Mouse (Mus musculus): ENCODE data around the gene Ptpn14.

Gene Ptpn14

DNA sequence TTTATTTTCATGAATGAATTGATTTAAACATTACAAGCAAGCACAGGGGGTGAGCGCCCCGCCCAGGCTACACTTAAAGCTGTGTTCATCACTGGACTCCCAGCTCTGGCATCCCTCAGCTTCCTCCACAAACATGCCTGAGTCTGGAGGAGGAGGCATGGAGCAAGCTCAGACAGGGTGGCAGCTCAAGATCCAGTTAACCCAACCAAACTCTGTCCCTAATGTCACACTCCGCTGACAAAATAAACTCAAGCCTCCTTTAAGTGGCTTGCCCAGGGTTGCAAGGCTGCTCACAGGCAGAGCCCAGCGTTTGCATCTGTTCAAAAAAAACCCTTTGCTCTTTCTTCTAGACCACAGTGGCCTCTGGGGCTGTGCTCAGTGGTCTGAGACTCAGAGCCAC is 1.9 kb upstream of the Ptpn14 start:
- DNase-seq = no peak

DNA sequence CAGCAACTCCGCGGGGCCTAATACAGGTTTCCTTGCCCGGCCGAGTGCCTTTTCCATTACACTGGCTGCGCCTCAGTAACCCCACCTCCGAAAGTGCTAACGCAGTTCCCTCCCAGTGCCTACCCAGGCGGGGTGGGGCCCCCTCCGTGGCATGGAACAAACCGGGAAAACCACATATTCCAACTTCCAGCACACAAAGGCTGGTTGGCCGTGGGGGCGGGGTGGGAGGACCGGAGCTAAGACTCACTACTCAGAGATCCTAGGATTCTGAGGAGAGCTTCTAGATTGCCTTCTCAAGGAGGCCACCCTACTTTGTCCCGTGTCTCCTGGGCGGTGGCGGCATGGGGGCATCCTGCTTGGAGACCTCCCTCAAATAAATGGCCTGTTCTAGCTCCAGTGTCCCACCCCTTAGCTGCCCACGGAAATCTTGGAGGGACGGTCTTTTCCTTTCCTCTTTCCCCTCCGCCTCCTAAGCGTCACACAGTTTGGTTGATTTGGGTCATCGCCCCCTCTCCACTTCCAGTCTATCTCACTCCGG is 653 bp upstream of the Ptpn14 start:
- DNase-seq = peak; percentile 83

DNA sequence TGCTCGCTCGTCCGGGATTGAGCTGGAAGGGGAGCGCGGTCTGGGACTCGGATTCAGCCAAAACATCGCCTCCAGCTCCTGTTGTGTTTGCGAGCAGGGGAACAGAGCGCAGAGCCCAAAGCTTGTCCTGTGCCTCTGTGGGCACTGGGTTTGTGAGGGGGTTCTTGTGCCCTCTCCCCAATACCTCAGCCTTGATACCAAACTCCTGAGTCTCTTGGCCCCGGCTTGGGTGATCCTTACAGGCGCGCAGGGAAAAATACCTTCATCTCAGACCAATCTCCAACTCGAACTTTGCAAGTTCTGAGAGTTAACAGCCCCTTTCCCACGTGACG is 682 bp downstream of the Ptpn14 start:
- DNase-seq = no peak

DNA sequence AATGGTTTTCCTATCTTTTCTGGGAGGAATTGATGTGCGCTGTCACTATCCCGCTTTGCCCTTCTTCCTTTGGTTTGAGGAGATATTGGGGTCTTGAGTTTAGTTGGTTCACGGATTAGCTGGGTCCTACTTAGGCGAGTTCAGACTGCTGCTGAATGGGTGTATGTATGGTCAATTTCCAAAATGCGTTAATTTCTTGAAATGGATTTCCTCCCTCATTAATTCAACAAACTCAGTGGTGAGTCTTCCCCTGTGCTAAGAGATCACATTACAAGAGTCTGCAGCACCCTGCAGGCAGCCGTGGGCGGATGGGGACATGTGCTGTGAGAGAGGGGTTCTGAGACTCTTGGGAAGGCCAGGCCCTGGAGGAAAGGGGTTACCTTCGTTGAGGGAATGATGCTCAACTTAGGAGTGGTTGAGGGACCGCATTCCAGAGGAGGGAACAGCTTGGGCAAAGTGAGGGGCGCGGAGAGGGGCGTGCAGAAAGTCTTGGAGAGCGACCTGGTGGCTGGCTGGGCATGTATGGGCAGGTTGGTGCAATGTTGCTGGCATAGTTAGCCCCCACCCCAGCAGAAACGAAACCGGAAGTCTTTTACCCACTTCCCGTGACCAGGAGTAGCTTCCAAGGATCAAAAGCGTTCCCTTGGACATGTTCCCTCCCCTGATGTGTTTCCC is 1.2 kb downstream of the Ptpn14 start:
- DNase-seq = no peak

DNA sequence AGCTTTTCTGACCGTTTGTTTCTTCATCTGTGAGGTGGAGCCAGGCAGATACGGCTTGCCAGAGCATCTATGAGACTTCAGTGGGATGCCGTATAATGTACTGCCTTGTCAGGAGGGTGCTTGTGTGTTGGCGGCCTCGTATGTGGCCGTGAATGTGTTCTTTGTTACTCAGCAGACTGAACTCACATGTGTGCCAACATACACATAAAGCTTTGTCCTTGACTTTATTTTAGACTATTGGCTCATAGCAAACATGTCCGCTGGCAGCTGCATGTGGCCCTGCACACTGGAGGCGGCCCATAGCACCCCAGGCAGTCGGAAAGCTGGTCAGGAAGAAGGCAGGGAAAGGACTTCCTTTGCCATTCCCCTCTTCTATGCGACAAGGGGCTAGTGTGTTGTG is 3.6 kb downstream of the Ptpn14 start:
- no peak for DNase-seq

DNA sequence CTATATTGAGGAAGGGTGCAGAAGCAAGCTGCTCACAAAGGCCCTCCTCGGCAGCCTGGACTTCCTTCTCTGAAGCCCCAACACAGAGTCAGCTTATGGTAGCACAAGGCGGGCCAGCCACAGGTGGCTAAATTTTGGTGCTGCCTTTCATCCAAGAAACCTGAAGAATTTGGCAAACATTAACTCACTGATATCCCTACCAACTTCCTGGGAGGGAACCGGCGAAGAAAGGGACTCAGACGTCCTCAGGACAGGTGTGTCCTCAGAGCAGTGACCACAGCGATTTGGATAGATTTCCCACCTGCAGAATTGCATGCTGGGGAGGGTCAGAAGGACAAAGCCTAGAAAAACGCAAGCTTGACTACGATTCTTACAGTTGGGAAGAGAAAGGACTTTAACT is 4.1 kb downstream of the Ptpn14 start:
- DNase-seq = no peak

DNA sequence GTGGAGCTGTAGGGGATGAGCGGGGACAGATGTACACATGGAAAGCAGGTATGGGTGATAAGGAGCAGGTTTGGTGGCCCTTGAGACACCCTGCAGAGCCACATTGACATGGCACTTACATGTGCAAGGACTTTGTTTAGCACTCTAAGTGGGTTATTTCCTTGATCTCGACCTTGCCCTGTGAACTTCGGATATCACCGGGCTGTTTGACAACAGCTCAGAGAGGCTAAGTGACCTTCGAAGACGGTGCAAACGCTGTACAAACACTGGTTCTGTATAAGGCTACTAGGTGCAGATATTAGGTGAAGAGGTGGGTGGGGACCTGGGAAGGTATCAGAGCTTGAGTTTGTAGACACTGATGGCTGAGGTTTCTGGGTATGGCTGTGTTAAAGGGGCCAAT is 12.0 kb downstream of the Ptpn14 start:
- no peak for DNase-seq

DNA sequence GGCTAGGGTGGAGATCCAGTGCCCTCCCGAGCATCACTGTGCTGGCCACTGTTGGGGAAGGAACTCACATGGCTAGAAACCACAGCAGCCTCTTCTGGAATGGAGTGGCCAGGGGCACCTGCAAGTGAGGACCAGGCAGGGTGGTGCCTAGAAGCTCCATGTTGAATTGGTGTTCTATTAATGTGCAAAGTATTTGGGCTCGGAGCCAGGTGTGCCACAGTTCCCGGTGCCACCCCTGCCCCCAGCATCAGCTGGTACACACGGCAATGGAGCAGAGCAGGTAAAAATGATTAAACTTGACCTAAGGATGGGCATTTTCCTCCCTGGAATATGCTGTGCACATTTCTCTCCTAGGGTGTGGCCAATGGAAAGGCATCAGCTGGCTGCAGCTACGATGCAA is 14.0 kb downstream of the Ptpn14 start:
- DNase-seq = no peak

DNA sequence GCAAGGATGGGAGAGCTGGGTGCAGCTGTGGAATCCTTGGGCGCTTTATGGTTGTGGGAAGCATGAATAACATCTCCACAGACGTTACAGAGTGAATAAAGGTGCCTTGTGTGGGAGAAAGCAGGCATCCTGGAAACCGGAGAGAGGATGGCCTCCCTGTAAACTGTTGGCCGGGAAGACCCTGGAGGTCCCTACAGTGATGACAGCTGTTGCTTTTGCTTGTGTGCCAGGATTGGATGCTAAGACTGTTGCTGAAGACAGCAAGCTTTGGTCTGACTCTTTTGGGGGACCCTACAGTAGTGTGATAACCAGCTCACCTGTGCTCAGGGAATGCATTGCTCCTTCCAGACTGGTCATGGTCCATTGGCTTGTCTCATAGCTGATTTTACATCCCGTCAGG is 15.1 kb downstream of the Ptpn14 start:
- DNase-seq = no peak

DNA sequence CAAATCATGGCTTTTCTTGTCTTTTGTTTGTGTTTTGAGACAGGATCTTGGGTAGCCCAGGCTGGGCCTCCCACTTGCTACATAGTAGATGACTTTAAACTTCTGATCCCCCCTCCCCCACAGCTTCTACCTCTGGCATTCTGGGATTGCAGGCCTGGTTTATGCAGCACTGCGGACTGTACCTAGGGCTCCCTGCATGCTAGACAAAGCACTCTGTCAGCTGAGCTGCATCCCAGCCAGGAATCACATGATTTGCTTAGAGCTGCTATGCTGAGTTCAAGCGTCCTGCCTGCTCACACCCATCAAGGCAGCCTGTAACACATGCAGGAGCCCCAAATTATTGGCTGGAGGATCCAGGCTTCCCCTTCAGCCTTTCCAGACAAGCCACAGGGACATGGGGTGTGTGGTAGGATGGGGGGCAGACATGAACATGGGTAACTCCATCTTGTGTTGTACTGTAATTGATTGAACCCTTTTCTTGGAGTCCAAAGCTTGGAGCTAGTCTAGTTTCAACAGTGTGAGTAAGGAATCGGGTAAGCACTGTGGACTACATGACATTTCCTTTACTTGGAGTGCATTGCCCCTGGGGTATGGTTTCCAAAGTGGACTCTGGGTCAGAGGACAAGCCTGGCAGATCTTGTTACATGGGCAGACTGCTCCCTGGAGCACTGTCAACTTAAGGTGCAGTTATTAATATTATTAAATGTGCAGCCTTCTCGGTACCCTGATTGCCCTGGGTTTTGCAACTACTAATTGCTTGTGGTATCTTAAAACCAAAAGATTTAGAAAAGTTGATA is 17.0 kb downstream of the Ptpn14 start:
- no peak for DNase-seq

DNA sequence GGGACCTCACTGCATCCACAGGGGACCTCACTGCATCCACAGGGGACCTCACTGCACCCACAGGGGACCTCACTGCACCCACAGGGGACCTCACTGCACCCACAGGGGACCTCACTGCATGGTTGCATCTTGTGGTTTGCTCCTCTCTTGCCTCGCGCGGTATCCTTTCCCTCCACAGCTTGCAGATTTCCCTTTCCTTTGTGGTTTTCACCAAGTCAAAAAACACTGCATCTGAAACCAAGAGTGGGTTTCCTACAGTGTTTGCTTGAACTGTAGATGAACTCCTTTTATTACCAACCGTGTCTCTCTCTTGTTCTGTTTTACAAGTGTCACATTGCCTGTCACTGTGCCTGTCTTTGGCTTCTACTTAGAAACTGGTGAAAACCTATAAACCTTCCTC is 18.5 kb downstream of the Ptpn14 start:
- no peak for DNase-seq

DNA sequence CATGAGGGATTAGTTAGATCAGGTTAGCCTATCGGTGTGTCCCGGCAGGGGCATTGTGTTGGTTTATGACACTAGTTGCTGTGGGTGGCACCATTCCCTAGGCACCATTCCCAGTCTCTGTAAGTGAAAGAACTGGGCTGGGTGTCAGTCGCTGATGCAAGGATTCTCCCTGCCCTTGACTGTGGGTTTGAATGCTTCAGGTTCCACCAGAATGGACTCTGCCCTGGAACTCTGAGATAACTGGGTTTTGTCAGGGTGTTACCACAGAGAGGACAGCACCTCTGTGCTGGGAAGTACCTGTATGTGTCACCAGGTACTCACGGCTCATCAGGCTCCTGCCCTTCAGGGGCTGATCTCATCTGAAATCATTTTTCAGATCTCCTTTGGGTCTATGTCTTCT is 21.7 kb downstream of the Ptpn14 start:
- no peak for DNase-seq

DNA sequence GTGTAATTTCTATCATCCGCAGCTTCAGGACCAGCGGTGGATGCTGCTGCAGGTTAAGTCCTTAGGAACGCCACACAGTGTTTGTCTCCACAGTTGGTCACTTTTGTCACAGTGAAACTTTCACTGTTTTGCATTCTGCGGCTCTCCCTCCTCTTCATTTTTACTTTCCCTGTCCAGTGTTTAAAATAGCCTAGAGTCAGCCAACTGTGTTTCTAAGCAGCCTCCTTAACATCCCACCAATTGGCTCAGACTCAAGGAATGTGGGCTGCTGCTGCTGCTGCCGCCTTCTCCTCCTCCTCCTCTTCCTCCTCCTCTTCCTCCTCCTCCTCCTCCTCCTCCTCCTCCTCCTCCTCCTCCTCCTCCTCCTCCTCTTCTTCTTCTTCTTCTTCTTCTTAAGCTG is 22.2 kb downstream of the Ptpn14 start:
- DNase-seq = no peak

DNA sequence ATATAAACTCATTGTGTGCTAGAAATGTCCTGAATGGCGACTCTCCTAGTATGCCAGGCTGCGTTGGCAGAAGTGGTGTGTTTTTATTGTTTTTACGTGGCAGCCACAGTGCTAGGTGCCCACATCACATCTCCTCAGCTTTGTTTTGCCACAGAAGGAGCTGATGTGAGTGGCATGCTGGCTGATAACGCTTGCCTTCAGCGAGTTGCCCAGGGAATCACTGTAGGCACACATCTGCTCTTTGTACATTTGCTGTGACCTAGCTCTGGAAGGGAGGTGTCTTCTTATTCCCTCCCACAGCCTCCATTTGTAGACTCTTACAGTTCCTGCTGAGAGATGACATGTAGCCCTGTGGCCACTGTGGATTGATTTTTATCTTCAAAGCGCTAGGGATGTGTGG is 24.2 kb downstream of the Ptpn14 start:
- no peak for DNase-seq

DNA sequence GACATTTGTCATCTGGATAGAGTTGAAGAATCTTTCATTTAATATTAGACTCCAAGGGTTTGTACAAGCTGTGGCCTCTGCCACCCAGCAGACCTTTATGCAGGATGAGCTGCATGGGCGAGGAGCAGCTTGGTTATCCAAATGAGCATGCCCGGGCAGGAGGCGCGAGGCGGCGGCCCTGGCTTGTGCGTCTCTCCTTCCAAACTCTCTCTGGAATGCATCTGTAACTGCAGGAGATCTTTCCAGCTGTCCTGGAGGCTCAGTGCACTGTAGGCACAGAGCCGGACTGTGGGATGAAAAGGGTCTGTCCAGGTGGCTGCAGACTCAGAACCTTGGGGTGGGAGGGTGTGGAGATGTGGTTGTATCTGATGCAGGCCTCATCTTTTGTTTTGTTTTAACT is 27.0 kb downstream of the Ptpn14 start:
- no peak for DNase-seq

DNA sequence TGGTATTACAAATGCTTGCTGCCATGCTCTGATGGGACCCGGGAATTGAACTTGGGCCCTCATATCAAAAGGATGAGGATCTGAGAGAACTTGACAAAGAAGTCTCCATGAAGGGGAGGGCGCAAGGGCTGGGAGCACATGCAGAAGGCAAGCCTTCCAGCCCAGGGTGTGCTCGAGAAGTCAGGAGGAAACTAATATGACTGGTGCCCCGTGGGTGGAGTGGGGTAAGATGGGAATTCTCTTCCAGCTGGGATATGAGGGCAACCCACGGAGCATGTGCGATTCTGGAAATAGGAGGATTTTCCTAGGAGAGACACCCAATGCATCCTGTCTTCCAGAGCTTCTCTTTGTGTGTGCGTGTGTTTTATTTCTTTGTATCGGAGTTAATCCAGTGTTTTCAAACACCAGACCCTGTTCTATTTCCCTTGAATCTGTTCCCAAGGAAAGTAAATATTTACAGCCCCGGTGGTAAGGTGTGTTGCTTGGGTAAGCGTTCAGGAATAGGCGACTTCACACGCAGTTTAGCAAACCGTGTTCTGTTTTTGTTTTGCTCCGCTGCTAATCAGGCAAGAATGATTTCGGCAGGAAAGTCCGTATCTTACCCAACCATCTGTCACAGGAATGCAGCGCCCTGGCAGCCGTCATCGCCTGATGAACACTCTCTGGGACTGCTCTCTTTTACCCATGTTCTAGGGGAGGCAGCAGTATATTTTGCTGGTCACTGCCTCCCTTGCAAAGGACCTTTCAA is 28.4 kb downstream of the Ptpn14 start:
- DNase-seq = peak; percentile 40

DNA sequence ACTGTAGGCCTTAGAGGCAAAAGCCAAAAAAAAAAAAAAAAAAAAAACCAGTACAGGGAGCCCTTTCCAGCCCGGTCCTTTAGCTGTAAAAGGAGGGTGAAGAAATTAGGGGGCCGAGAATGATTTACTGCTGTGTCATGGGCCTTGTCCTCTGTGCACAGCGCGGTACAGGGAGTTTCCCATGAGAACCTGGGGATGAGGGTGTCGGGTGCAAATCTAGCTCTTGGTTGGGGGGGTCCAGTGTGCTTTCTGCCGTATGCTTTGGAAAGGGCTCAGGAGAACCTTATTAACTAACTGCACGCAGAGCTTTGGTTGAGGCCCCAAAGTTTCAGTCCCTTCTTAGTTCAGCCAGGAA is 29.0 kb downstream of the Ptpn14 start:
- no peak for DNase-seq

DNA sequence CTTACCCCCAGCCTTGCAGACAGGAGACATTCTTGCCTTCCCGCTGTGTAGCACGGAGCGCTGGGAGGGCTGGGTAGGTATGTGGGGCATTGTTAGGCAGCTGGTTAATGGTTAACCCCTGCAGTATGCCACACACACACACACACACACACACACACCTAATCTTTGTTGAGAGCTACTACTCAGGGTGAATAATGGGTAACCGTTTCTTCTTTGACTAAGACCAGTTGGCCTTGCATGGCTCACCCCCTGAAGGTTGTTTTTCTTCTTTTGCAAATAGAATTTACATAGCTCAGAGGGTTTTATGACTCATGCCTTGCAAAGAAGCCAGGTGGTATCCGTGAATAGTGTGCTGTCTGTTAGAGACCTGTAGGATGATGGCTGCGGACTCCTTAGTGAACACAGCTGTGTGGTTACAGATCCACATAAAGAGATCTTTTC is 33.5 kb downstream of the Ptpn14 start:
- peak; percentile 81 for DNase-seq

DNA sequence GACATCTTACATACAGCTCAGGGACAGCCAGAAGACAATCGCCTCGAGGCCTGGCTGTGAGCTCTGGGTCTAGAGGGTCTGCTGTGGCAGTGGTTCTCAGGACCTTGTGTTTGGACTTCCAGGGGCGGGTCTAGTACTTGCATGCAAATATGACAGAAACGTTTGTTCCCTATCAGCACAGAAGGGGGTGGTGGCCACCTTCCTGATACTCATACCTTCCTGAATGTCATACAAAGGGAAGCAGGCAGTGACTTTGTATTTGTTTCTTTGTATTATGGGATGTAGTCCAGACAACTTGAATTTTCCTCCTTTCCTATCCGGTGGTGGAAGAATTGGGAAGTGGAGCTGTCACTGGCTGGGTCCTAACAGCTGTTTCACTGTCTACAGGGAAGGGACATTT is 36.2 kb downstream of the Ptpn14 start:
- DNase-seq = no peak

DNA sequence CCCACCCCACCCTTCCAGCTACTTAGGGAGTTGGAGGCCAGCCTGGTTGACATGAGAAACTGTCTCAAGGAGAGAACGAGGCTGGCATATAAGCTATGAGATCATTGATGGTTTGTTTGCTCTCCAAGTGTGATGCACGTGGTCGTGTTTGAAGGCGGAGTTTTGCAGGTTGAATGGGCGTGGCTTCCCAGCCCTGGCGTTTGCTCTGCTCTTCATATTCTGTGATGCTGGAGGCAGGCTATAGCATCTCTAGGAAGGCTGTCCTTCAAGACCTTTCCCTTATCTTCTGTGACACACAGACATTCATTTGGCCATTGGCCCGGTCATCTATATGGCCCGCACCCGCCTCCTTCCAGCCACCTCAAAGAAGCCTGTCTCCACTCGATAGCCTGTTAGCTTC is 39.1 kb downstream of the Ptpn14 start:
- no peak for DNase-seq

DNA sequence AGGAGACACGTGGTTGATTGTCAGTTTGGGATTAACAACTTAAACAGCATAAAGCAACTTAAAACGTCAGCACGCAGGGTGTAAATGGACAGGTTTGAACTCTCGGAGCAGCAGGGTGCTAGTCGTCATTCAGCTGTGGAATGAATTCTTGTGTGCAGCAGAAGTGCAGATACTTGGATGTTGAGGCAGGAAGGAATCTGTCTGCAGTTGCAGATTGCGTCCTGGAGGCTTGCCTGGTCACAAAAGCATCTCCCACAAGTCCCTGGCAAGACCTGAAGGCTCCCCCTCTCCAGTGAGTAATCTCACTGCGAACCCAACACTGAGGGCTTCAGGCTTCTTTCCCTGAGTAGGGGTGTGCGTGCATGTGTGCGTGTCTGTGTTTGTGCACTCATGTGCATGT is 39.8 kb downstream of the Ptpn14 start:
- DNase-seq = no peak

DNA sequence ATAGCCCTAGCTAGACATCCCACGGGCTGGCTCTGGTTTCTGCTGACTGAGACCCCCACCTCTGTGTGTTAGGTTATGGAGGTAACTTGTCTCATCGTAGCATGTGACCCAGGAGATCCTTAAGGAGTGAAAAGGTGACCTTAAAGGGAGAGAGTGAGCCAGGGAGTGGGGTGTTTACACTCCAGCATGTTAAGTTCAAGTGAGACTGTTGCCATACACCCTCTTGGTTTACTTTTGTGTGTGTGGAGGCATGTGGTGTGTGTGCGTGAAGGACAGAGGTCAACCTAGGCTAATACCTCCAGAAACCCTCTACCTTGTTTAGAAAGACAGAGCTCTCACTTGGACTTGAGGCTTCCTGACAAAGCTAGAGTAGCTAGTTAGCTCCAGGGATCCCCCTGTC is 42.4 kb downstream of the Ptpn14 start:
- DNase-seq = no peak

DNA sequence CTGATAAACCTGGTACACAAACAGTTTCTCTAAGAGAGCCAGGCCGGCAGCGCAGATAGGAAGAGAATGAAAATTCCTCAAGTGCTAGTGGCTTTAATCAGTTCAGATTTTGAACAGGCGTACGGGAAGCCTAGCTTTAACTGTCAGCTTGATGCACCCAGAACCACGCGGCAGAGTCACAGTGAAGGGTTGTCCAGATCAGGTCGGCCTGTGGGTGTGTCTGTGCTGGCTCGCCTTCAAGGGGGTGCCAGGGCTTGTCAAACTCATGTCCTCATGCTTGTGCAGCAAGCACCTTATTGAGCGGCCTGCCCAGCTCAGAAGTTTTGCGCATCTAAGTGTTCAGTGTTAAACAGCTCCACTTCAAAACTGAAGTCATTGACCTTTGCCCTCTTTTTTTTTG is 44.6 kb downstream of the Ptpn14 start:
- DNase-seq = no peak

DNA sequence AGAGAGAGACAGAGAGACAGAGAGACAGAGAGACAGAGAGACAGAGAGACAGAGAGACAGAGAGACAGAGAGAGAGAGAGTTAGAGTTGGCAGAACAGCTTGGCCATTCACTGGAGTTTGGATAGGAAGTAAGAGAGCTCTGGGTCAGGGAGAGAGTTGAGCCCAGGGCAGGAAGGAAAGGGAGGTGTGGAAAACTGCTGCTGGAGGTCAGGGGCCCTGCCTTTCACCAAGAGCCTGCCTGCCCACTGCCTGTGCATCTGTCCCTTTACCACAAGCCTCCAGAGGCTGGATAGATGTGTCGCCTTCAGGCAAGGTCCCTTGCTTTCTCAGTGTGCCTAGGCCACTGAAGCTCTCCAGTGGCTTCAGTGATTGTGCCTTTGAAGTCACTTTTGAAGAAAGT is 46.7 kb downstream of the Ptpn14 start:
- no peak for DNase-seq

Data from kidney, adult 11 months (tissue).